Mouse (Mus musculus): ENCODE results near the gene Tmcc2. TPM values are rescaled to one million over a fixed set of nuclear protein-coding genes. Genes with fewer than 3 reads are reported as not detected.

Gene Tmcc2
- 32.2 and 33.9 TPM in 2 replicates for polyA plus RNA-seq (2015; fragmentation: Nextera tagmentation; extraction: Ambion mirVana)

- Histone ChIP-seq H3K27ac (replicated peaks) (peak within 1 kb of the TSS; percentile 94), H3K9ac (peak within 1 kb of the TSS; percentile 96), H3K27me3 (no peaks in the 10 kb centered on the region), H3K4me3 (peak within 1 kb of the TSS; percentile 78), H3K9me3 (no peaks in the 10 kb centered on the region), H3K4me1 (replicated peaks) (peaks cover 53% of the 10 kb centered on the region), H3K36me3 (no peaks in the 10 kb centered on the region), H3K4me2 (peak within 1 kb of the TSS; percentile 91)
- WGBS = 1% methylated on average over 50 of the region's 50 CpGs
- peak; percentile 54 for ATAC-seq (ENCODE audit: low read depth)
Measured at GRCm38 (mm10) chr1:132390691-132391579, at the start of gene Tmcc2. Gene Tmcc2 (minus strand): TSS chr1:132391281.

GRCm38 (mm10) chr1:132437389-132437788, 46.3 kb upstream of the Tmcc2 start:
- H3K9ac ChIP-seq = no peak overlapping the region
- WGBS = 80% methylated on average over 5 of the region's 5 CpGs
- no peak for ATAC-seq (ENCODE audit: low read depth)

GRCm38 (mm10) chr1:132436960-132437359, 45.9 kb upstream of the Tmcc2 start:
- Histone ChIP-seq H3K4me2 (no peak overlapping the region), H3K9me3 (no peaks in the 10 kb centered on the region), H3K4me1 (replicated peaks) (peaks cover 26% of the 10 kb centered on the region), H3K4me3 (no peak overlapping the region), H3K27ac (replicated peaks) (no peak overlapping the region), H3K27me3 (no peaks in the 10 kb centered on the region), H3K9ac (no peak overlapping the region), H3K36me3 (peaks cover 32% of the 10 kb centered on the region)
- WGBS = 54% methylated on average over 1 of the region's 1 CpGs
- ATAC-seq (ENCODE audit: low read depth) = no peak

More at GRCm38 (mm10) chr1:132437389-132437788, 46.3 kb upstream of the Tmcc2 start:
- H3K36me3 ChIP-seq = peaks cover 36% of the 10 kb centered on the region
- no peaks in the 10 kb centered on the region for H3K9me3 ChIP-seq
- H3K4me1 ChIP-seq (replicated peaks) = peaks cover 21% of the 10 kb centered on the region
- no peaks in the 10 kb centered on the region for H3K27me3 ChIP-seq
- H3K4me3 ChIP-seq = no peak overlapping the region
- H3K4me2 ChIP-seq = no peak overlapping the region
- no peak overlapping the region for H3K27ac ChIP-seq (replicated peaks)

DNA sequence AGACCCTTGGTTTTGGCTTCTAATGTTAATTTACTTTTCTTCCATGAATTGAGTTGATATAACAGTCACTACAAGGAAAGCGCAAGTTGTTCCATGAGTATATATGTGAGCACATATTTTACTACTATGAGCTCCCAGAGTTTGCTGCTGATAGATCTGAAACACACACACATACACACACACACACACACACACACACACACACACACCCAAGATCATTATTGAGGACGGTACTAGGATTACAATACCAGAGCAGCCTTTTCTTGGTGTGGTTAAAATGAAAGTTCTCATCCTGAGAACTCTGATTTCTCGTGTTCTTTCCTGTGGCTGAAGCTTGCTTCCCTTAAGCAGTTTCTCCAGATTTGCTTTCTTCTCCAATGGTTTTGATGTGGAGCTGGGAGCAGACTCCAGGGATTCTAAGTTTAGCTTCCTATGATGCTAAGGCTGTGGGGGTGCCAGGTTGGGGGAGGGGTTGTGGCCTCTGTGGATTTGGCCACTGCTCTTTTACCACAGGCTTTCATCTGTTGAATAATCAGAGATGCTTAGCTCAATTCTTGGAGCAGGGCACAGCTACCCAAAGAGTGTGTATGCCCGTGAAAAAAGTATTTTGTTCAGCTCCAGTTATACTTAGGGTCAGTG, 45.4 kb upstream of the Tmcc2 start:
- ATAC-seq (ENCODE audit: low read depth) = no peak
- 75% methylated on average over 4 of the region's 4 CpGs for WGBS
- H3K27ac ChIP-seq (replicated peaks) = no peak overlapping the region
- H3K27me3 ChIP-seq = no peaks in the 10 kb centered on the region
- no peak overlapping the region for H3K4me2 ChIP-seq
- H3K4me3 ChIP-seq = no peak overlapping the region
- peaks cover 31% of the 10 kb centered on the region for H3K4me1 ChIP-seq (replicated peaks)
- no peak overlapping the region for H3K9ac ChIP-seq
- H3K9me3 ChIP-seq = no peaks in the 10 kb centered on the region
- H3K36me3 ChIP-seq = peaks cover 27% of the 10 kb centered on the region

DNA sequence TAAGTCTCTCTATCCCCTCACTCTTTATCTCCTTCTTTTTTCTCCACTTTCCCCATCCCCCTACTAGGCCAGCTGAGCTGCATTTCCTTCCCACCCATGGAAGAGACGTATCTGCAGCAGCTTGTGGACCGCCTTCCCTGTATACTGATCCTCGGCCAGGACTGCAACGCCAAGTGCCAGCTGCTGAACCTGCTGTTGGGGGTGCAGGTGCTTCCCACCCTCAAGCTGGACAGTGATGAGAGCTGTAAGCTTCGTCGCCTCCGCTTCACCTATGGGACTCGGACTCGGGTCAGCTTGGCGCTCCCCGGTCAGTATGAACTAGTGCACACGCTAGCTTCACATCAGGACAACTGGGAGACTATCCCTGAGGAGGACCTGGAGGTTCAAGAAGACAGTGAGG, 43.0 kb upstream of the Tmcc2 start:
- no peak overlapping the region for H3K9ac ChIP-seq
- H3K36me3 ChIP-seq = peaks cover 7% of the 10 kb centered on the region; the same call in 1 of the 2 replicates
- ATAC-seq (ENCODE audit: low read depth) = no peak
- no peaks in the 10 kb centered on the region for H3K27me3 ChIP-seq
- H3K4me2 ChIP-seq = no peak overlapping the region
- no peak overlapping the region for H3K27ac ChIP-seq (replicated peaks)
- no peak overlapping the region for H3K4me3 ChIP-seq
- no peaks in the 10 kb centered on the region for H3K9me3 ChIP-seq
- 89% methylated on average over 12 of the region's 12 CpGs for WGBS
- H3K4me1 ChIP-seq (replicated peaks) = peaks cover 45% of the 10 kb centered on the region

GRCm38 (mm10) chr1:132433349-132433748, 42.3 kb upstream of the Tmcc2 start:
- no peak for ATAC-seq (ENCODE audit: low read depth)
- H3K27ac ChIP-seq (replicated peaks) = no peak overlapping the region
- 52% methylated on average over 5 of the region's 5 CpGs for WGBS
- H3K4me3 ChIP-seq = no peak overlapping the region
- H3K4me2 ChIP-seq = no peak overlapping the region
- no peaks in the 10 kb centered on the region for H3K9me3 ChIP-seq
- H3K4me1 ChIP-seq (replicated peaks) = peaks cover 45% of the 10 kb centered on the region
- peaks cover 6% of the 10 kb centered on the region; the same call in 1 of the 2 replicates for H3K36me3 ChIP-seq
- H3K9ac ChIP-seq = no peak overlapping the region
- no peaks in the 10 kb centered on the region for H3K27me3 ChIP-seq

DNA sequence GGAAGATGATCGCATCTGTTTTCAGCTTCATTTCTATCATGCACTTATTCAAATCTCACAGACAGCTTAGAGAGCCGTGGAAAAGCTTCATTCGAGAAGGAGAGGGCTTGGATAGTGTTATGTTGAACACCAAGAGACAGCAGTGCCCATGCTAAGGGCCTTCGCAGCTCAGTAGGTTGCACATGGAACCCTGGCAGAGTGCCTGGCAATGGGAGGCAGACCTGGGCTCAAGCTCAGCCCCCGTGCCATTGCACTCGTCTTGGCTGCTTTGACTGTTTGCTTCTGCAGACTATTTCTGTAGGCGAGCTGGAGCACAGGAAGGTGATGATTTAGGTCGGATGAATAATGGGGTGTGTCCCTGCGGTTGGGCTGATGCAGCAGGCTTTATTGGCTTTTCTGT, 40.6 kb upstream of the Tmcc2 start:
- Histone ChIP-seq H3K4me3 (no peak overlapping the region), H3K27ac (replicated peaks) (peak overlapping the region; percentile 25; the same call in 1 of the 2 replicates), H3K4me2 (no peak overlapping the region), H3K9ac (no peak overlapping the region), H3K36me3 (0 out of 2 replicates have a peak, but pooled peaks cover 4% of the 10 kb centered on the region), H3K9me3 (no peaks in the 10 kb centered on the region), H3K4me1 (replicated peaks) (peaks cover 42% of the 10 kb centered on the region), H3K27me3 (no peaks in the 10 kb centered on the region)
- ATAC-seq (ENCODE audit: low read depth) = peak; percentile 38; the same call in 1 of the 2 replicates
- WGBS = 62% methylated on average over 9 of the region's 9 CpGs

DNA sequence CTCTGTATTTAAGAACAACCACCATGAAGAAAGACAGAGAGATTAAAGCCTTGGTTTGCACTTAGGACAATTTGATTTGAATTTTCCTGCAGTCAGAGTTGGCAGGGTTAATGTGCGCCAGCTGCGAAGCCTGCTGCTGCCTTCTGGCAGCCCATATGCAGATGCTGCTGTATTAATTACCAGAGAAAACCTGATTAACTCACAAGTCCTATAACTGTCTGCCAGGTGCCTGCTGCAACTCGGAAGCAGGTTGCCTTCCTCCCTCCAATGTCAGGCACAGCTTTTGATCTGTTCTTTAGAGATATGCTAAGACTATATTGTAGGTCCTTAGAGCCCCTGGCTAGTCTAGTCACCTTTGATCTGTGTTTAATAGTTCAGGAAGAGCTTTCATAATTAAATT, 39.7 kb upstream of the Tmcc2 start:
- H3K4me2 ChIP-seq = no peak overlapping the region
- no peaks in the 10 kb centered on the region for H3K27me3 ChIP-seq
- peak; percentile 71; the same call in 1 of the 2 replicates for ATAC-seq (ENCODE audit: low read depth)
- no peaks in the 10 kb centered on the region for H3K9me3 ChIP-seq
- peaks cover 39% of the 10 kb centered on the region for H3K4me1 ChIP-seq (replicated peaks)
- 0 out of 2 replicates have a peak, but pooled peaks cover 4% of the 10 kb centered on the region for H3K36me3 ChIP-seq
- H3K9ac ChIP-seq = no peak overlapping the region
- no peak overlapping the region for H3K27ac ChIP-seq (replicated peaks)
- 39% methylated on average over 3 of the region's 3 CpGs for WGBS
- H3K4me3 ChIP-seq = no peak overlapping the region

DNA sequence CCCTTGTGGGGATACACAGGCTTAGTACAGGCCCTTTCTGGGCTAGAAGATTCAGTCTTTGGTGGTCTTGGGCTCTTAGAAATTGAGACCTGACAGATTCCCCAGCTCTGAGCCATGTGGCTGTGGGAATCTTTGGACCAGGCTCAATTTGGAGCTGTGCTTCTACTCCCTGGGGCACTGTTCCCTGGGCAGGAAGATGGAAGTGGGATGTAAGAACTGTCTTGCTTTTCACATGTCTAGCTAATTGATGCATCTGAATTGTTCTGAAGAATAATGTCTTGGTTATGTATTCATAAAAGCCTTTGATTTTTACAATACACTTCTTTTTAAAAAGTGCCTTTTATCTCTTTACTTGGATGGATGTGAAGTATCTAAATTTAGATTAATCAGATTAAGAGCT, 34.5 kb upstream of the Tmcc2 start:
- H3K27me3 ChIP-seq = no peaks in the 10 kb centered on the region
- H3K9me3 ChIP-seq = no peaks in the 10 kb centered on the region
- no peak overlapping the region for H3K9ac ChIP-seq
- H3K4me3 ChIP-seq = no peak overlapping the region
- H3K36me3 ChIP-seq = 0 out of 2 replicates have a peak, but pooled peaks cover 3% of the 10 kb centered on the region
- no peak overlapping the region for H3K4me2 ChIP-seq
- H3K4me1 ChIP-seq (replicated peaks) = peaks cover 19% of the 10 kb centered on the region
- H3K27ac ChIP-seq (replicated peaks) = no peak overlapping the region
- no peak for ATAC-seq (ENCODE audit: low read depth)

GRCm38 (mm10) chr1:132422912-132423696, 32.0 kb upstream of the Tmcc2 start:
- H3K27ac ChIP-seq (replicated peaks) = no peak overlapping the region
- 0 out of 2 replicates have a peak, but pooled peaks cover 3% of the 10 kb centered on the region for H3K36me3 ChIP-seq
- peaks cover 38% of the 10 kb centered on the region for H3K4me1 ChIP-seq (replicated peaks)
- H3K9ac ChIP-seq = no peak overlapping the region
- H3K27me3 ChIP-seq = no peaks in the 10 kb centered on the region
- WGBS = 95% methylated on average over 5 of the region's 5 CpGs
- no peak overlapping the region for H3K4me3 ChIP-seq
- no peaks in the 10 kb centered on the region for H3K9me3 ChIP-seq
- no peak overlapping the region for H3K4me2 ChIP-seq
- no peak for ATAC-seq (ENCODE audit: low read depth)

GRCm38 (mm10) chr1:132420662-132421061, 29.6 kb upstream of the Tmcc2 start:
- ATAC-seq (ENCODE audit: low read depth) = no peak
- Histone ChIP-seq H3K27ac (replicated peaks) (no peak overlapping the region), H3K4me1 (replicated peaks) (peaks cover 41% of the 10 kb centered on the region), H3K4me2 (no peak overlapping the region), H3K9me3 (no peaks in the 10 kb centered on the region), H3K4me3 (no peak overlapping the region), H3K36me3 (0 out of 2 replicates have a peak, but pooled peaks cover 3% of the 10 kb centered on the region), H3K9ac (no peak overlapping the region), H3K27me3 (no peaks in the 10 kb centered on the region)
- 89% methylated on average over 7 of the region's 7 CpGs for WGBS

Data from neural tube, embryonic 13.5 days (tissue).